Mouse (Mus musculus): ENCODE results near the gene Pced1b. TPM values are rescaled to one million over a fixed set of nuclear protein-coding genes. Genes with fewer than 3 reads are reported as not detected.

Pced1b gene
- polyA plus RNA-seq, 1 experiment from 2014 or later: 3.6 TPM

GRCm38 (mm10) chr15:97327500-97328081 lies 80.7 kb downstream of the Pced1b start:
- Histone ChIP-seq H3K27ac (no peak overlapping the region), H3K4me1 (no peaks in the 10 kb centered on the region), H3K36me3 (no peaks in the 10 kb centered on the region), H3K9me3 (no peaks in the 10 kb centered on the region), H3K4me2 (replicated peaks) (no peak overlapping the region), H3K4me3 (no peak overlapping the region), H3K9ac (no peak overlapping the region), H3K27me3 (replicated peaks) (no peaks in the 10 kb centered on the region)
- no peak for ATAC-seq (ENCODE audit: low FRiP score, low read depth)
- 65% methylated on average over 18 of the region's 18 CpGs for WGBS

- no peak for ATAC-seq (ENCODE audit: low FRiP score, low read depth)
- Histone ChIP-seq H3K9ac (no peak overlapping the region), H3K27ac (no peak overlapping the region), H3K4me1 (no peaks in the 10 kb centered on the region), H3K4me2 (replicated peaks) (no peak overlapping the region), H3K4me3 (no peak overlapping the region), H3K27me3 (replicated peaks) (no peaks in the 10 kb centered on the region), H3K9me3 (no peaks in the 10 kb centered on the region), H3K36me3 (no peaks in the 10 kb centered on the region)
- WGBS: 81% methylated on average over 9 of the region's 9 CpGs
These were observed 85.7 kb downstream of the Pced1b start for GRCm38 (mm10) chr15:97332582-97332981.

DNA sequence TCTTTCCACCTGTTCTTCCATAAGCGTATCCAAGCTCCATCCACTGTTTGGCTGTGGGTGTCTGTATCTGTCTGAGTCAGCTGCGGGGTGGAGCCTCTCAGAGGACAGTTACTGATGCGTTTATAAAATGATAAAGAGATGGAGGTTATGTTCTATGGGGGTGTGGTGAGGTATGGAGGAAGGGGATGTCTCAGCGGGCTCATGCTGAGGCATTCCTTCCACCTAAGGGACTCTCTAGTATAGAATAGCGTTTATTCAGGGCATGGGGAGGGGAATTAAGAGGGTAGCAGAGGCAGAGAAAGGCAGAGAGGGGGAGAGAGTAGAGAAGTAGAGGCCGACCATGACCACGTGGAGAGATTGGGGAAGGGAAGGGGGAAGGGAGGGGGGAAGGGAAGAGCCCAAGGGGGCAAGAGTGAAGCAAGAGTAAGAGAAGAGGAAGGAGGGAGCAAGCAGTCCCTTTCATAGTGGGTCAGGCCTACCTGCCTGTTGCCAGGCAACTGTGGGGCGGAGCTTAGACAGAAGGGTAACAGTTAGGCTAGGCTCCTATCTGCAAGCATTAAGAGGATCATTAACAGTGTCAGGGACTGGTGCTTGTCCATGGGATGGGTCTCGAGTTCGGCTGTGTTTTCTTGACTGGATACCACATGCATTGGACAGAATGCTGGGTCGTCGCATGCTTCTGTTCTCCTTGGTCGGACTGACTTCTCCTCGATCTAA lies 90.9 kb downstream of the Pced1b start:
- Histone ChIP-seq H3K27me3 (replicated peaks) (no peaks in the 10 kb centered on the region), H3K4me1 (peaks cover 5% of the 10 kb centered on the region; the same call in 1 of the 2 replicates), H3K4me3 (no peak overlapping the region), H3K9ac (no peak overlapping the region), H3K36me3 (no peaks in the 10 kb centered on the region), H3K4me2 (replicated peaks) (peak overlapping the region; percentile 55), H3K27ac (no peak overlapping the region), H3K9me3 (no peaks in the 10 kb centered on the region)
- WGBS: 39% methylated on average over 14 of the region's 14 CpGs
- ATAC-seq (ENCODE audit: low FRiP score, low read depth): 0 out of 2 replicates have a peak, but pooled peaks have one; percentile 33

GRCm38 (mm10) chr15:97338377-97339060 lies 91.6 kb downstream of the Pced1b start:
- peaks cover 5% of the 10 kb centered on the region; the same call in 1 of the 2 replicates for H3K4me1 ChIP-seq
- peak overlapping the region; percentile 55 for H3K4me2 ChIP-seq (replicated peaks)
- peak overlapping the region; percentile 5; the same call in 1 of the 2 replicates for H3K4me3 ChIP-seq
- no peak overlapping the region for H3K9ac ChIP-seq
- no peak overlapping the region for H3K27ac ChIP-seq
- no peaks in the 10 kb centered on the region for H3K27me3 ChIP-seq (replicated peaks)
- H3K9me3 ChIP-seq: no peaks in the 10 kb centered on the region
- H3K36me3 ChIP-seq: no peaks in the 10 kb centered on the region
- WGBS: 9% methylated on average over 17 of the region's 17 CpGs
- no peak for ATAC-seq (ENCODE audit: low FRiP score, low read depth)

GRCm38 (mm10) chr15:97342336-97342735 lies 95.4 kb downstream of the Pced1b start:
- Histone ChIP-seq H3K9ac (no peak overlapping the region), H3K4me2 (replicated peaks) (no peak overlapping the region), H3K27me3 (replicated peaks) (no peaks in the 10 kb centered on the region), H3K27ac (no peak overlapping the region), H3K36me3 (no peaks in the 10 kb centered on the region), H3K4me3 (no peak overlapping the region), H3K9me3 (no peaks in the 10 kb centered on the region), H3K4me1 (peaks cover 5% of the 10 kb centered on the region; the same call in 1 of the 2 replicates)
- 92% methylated on average over 9 of the region's 9 CpGs for WGBS
- ATAC-seq (ENCODE audit: low FRiP score, low read depth): no peak

GRCm38 (mm10) chr15:97342945-97343344 lies 96.0 kb downstream of the Pced1b start:
- Histone ChIP-seq H3K4me2 (replicated peaks) (no peak overlapping the region), H3K4me3 (no peak overlapping the region), H3K27ac (no peak overlapping the region), H3K27me3 (replicated peaks) (no peaks in the 10 kb centered on the region), H3K4me1 (peaks cover 5% of the 10 kb centered on the region; the same call in 1 of the 2 replicates), H3K9ac (no peak overlapping the region), H3K36me3 (no peaks in the 10 kb centered on the region), H3K9me3 (no peaks in the 10 kb centered on the region)
- 97% methylated on average over 8 of the region's 8 CpGs for WGBS
- no peak for ATAC-seq (ENCODE audit: low FRiP score, low read depth)

DNA sequence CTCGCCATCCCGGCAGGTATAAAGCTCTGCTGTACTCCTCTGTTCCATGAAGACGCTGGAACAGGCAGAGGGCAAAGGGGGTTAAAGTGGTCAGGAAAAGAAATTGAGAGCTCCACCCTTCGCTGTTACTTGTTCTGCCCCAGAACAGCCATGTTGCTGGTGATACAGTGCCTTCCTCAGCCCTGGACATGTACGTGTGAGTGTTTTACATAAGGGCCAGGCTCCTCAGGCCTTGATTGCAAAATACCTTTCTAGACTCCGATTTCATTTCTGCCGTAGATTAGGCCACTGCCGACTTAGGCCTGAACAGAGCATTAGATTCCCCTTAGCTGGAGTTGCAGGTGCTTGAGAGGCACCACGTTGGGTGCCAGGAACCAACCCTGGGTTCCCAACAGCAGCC lies 97.0 kb downstream of the Pced1b start:
- Histone ChIP-seq H3K27ac (no peak overlapping the region), H3K9me3 (no peaks in the 10 kb centered on the region), H3K4me1 (no peaks in the 10 kb centered on the region), H3K36me3 (no peaks in the 10 kb centered on the region), H3K9ac (no peak overlapping the region), H3K27me3 (replicated peaks) (no peaks in the 10 kb centered on the region), H3K4me2 (replicated peaks) (no peak overlapping the region), H3K4me3 (no peak overlapping the region)
- no peak for ATAC-seq (ENCODE audit: low FRiP score, low read depth)
- WGBS: 93% methylated on average over 9 of the region's 9 CpGs

- H3K9me3 ChIP-seq: no peaks in the 10 kb centered on the region
- no peaks in the 10 kb centered on the region for H3K36me3 ChIP-seq
- no peak overlapping the region for H3K27ac ChIP-seq
- no peak overlapping the region for H3K9ac ChIP-seq
- no peak for ATAC-seq (ENCODE audit: low FRiP score, low read depth)
- 93% methylated on average over 9 of the region's 9 CpGs for WGBS
- H3K4me3 ChIP-seq: no peak overlapping the region
- no peaks in the 10 kb centered on the region for H3K27me3 ChIP-seq (replicated peaks)
- no peaks in the 10 kb centered on the region for H3K4me1 ChIP-seq
- H3K4me2 ChIP-seq (replicated peaks): no peak overlapping the region
These were observed 98.2 kb downstream of the Pced1b start for GRCm38 (mm10) chr15:97345110-97345509.

- 73% methylated on average over 6 of the region's 6 CpGs for WGBS
- no peak for ATAC-seq (ENCODE audit: low FRiP score, low read depth)
These were observed 99.0 kb downstream of the Pced1b start for GRCm38 (mm10) chr15:97345917-97346316.

GRCm38 (mm10) chr15:97346413-97346812 lies 99.5 kb downstream of the Pced1b start:
- H3K9ac ChIP-seq: no peak overlapping the region
- no peak overlapping the region for H3K4me2 ChIP-seq (replicated peaks)
- no peaks in the 10 kb centered on the region for H3K9me3 ChIP-seq
- H3K4me3 ChIP-seq: no peak overlapping the region
- 91% methylated on average over 5 of the region's 5 CpGs for WGBS
- no peaks in the 10 kb centered on the region for H3K36me3 ChIP-seq
- no peaks in the 10 kb centered on the region for H3K4me1 ChIP-seq
- ATAC-seq (ENCODE audit: low FRiP score, low read depth): no peak
- no peak overlapping the region for H3K27ac ChIP-seq
- no peaks in the 10 kb centered on the region for H3K27me3 ChIP-seq (replicated peaks)

More at GRCm38 (mm10) chr15:97345917-97346316, 99.0 kb downstream of the Pced1b start:
- Histone ChIP-seq H3K9ac (no peak overlapping the region), H3K36me3 (no peaks in the 10 kb centered on the region), H3K4me2 (replicated peaks) (no peak overlapping the region), H3K4me1 (no peaks in the 10 kb centered on the region), H3K27me3 (replicated peaks) (no peaks in the 10 kb centered on the region), H3K4me3 (no peak overlapping the region), H3K27ac (no peak overlapping the region), H3K9me3 (no peaks in the 10 kb centered on the region)

GRCm38 (mm10) chr15:97346897-97347296 lies 100.0 kb downstream of the Pced1b start:
- Histone ChIP-seq H3K4me1 (no peaks in the 10 kb centered on the region), H3K4me3 (no peak overlapping the region), H3K4me2 (replicated peaks) (no peak overlapping the region), H3K36me3 (no peaks in the 10 kb centered on the region), H3K9ac (no peak overlapping the region), H3K27ac (no peak overlapping the region), H3K9me3 (no peaks in the 10 kb centered on the region), H3K27me3 (replicated peaks) (no peaks in the 10 kb centered on the region)
- WGBS: 87% methylated on average over 4 of the region's 4 CpGs
- ATAC-seq (ENCODE audit: low FRiP score, low read depth): no peak

- no peak overlapping the region for H3K9ac ChIP-seq
- no peak for ATAC-seq (ENCODE audit: low FRiP score, low read depth)
These were observed 101.8 kb downstream of the Pced1b start for GRCm38 (mm10) chr15:97348566-97349315.

More at GRCm38 (mm10) chr15:97348566-97349315, 101.8 kb downstream of the Pced1b start:
- Histone ChIP-seq H3K27ac (no peak overlapping the region), H3K4me2 (replicated peaks) (no peak overlapping the region), H3K4me3 (no peak overlapping the region), H3K9me3 (no peaks in the 10 kb centered on the region), H3K27me3 (replicated peaks) (no peaks in the 10 kb centered on the region), H3K4me1 (no peaks in the 10 kb centered on the region), H3K36me3 (no peaks in the 10 kb centered on the region)
- 80% methylated on average over 24 of the region's 24 CpGs for WGBS

All from neural tube, embryonic 12.5 days (tissue).